Mouse (Mus musculus) heart, adult 2 months (tissue): ENCODE results near the gene Sema4a. TPM values are rescaled to one million over a fixed set of nuclear protein-coding genes. Genes with fewer than 3 reads are reported as not detected.

Source experiments
- DNase-seq, 2 experiments: peaks; one replicate each; pipeline ENCODE4 v3.0.0; 2021
- H3K27ac ChIP-seq: fragments of 200-600 bp; 2 replicates; pipeline ENCODE4 v1.8.1; 2022
- H3K27me3 ChIP-seq: fragments of 200-500 bp; 2 replicates; pipeline ENCODE4 v1.6.1; 2012; ENCODE audit warnings: mild to moderate bottlenecking, low read length, inconsistent platforms, mixed read lengths; ENCODE audit not compliant: control insufficient read depth, insufficient read depth
- H3K36me3 ChIP-seq: fragments of 200-500 bp; 2 replicates; pipeline ENCODE4 v1.6.1; 2012; ENCODE audit warnings: low read length, inconsistent platforms; ENCODE audit not compliant: control insufficient read depth, insufficient read depth
- H3K4me1 ChIP-seq: fragments of 200-500 bp; 2 replicates; pipeline ENCODE4 v1.6.1; 2011; ENCODE audit warnings: low read length; ENCODE audit not compliant: control insufficient read depth, insufficient read depth
- H3K4me3 ChIP-seq: fragments of 200-600 bp; 2 replicates; pipeline ENCODE4 v1.8.1; 2022
- H3K79me2 ChIP-seq: fragments of 200-500 bp; replicated peaks from 2 replicates; pipeline ENCODE4 v1.6.1; 2012; ENCODE audit warnings: mild to moderate bottlenecking, inconsistent platforms, low read length, moderate library complexity, mixed read lengths; ENCODE audit not compliant: control insufficient read depth, insufficient read depth
- H3K9ac ChIP-seq: fragments of 200-500 bp; 2 replicates; pipeline ENCODE4 v1.6.1; 2012; ENCODE audit warnings: low read depth, mild to moderate bottlenecking, control low read depth, inconsistent platforms, low read length, mixed read lengths
- CTCF ChIP-seq: fragments of 200-600 bp; IDR thresholded peaks from 2 replicates; pipeline ENCODE4 v1.8.1; 2022; ENCODE audit warnings: antibody characterized with exemption, mild to moderate bottlenecking, moderate library complexity
- EP300 ChIP-seq: fragments of 200-500 bp; IDR thresholded peaks from 2 replicates; pipeline ENCODE4 v1.6.1; 2011; ENCODE audit warnings: low read depth, low read length, control low read depth; ENCODE audit not compliant: insufficient read depth
- POLR2A ChIP-seq: fragments of 200-500 bp; IDR thresholded peaks from 2 replicates; pipeline ENCODE4 v1.6.1; 2011; ENCODE audit warnings: mild to moderate bottlenecking, low read depth, low read length, control low read depth; ENCODE audit not compliant: insufficient read depth
- WGBS: fragments of 180-500 bp; shearing (Covaris S2); methylation state at CpG from one replicate; pipeline ENCODE4 v1.1.7; 2018; 5-methylcytosine and 5-hydroxymethylcytosine counted together
- intact Hi-C: fragments of 180-260 bp; cut with DNase I; formaldehyde crosslinking; loops from one replicate; pipeline ENCODE4 v1.15.1; 2025
- polyA plus RNA-seq: library from polyadenylated mRNA; depleted of rRNA; stranded (reverse); fragments of >200 nt; gene quantifications from 2 replicates; pipeline ENCODE4 v1.2.3, GENCODE M21; 2012
- total RNA-seq, 2 experiments: library from RNA; stranded (reverse); gene quantifications; 2 replicates each; pipeline ENCODE4 v1.2.3; 2021

Sema4a gene
- total and polyA plus RNA-seq, 3 experiments, result 3.2 to 9.5 (median 3.3) TPM

- H3K27me3 ChIP-seq, result no peaks in the 10 kb centered on the region
- H3K4me3 ChIP-seq, result no peak overlapping the region
- H3K4me1 ChIP-seq, result no peaks in the 10 kb centered on the region; the same call in 1 of the 2 replicates
- TF ChIP-seq CTCF (no peak), POLR2A (no peak), EP300 (no peak)
- H3K79me2 ChIP-seq, result no peaks in the 10 kb centered on the region
- H3K9ac ChIP-seq, result no peak overlapping the region
- intact Hi-C loops, result no loop called here
- no peak for DNase-seq
- no peak overlapping the region for H3K27ac ChIP-seq
- WGBS, result 75% methylated on average over 7 of the region's 7 CpGs
- no peaks in the 10 kb centered on the region for H3K36me3 ChIP-seq
These were observed 4.0 kb downstream of the Sema4a start for GRCm38 (mm10) chr3:88456746-88457532.

- intact Hi-C loops, result no loop called here
- TF ChIP-seq POLR2A (no peak), CTCF (no peak), EP300 (no peak)
- Histone ChIP-seq H3K4me3 (no peak overlapping the region), H3K79me2 (no peaks in the 10 kb centered on the region), H3K27ac (no peak overlapping the region), H3K36me3 (no peaks in the 10 kb centered on the region), H3K27me3 (no peaks in the 10 kb centered on the region), H3K4me1 (no peaks in the 10 kb centered on the region; the same call in 1 of the 2 replicates), H3K9ac (no peak overlapping the region)
- DNase-seq, result no peak
- 94% methylated on average over 8 of the region's 8 CpGs for WGBS
These were observed 4.7 kb downstream of the Sema4a start for GRCm38 (mm10) chr3:88456313-88456712.

- peak in 1 of 2 experiments; percentile 29 for DNase-seq
- Histone ChIP-seq H3K27me3 (no peaks in the 10 kb centered on the region), H3K9ac (no peak overlapping the region), H3K4me1 (no peaks in the 10 kb centered on the region; the same call in 1 of the 2 replicates), H3K27ac (no peak overlapping the region), H3K79me2 (no peaks in the 10 kb centered on the region), H3K36me3 (no peaks in the 10 kb centered on the region), H3K4me3 (no peak overlapping the region)
- TF ChIP-seq POLR2A, result no peak
- TF ChIP-seq CTCF, result no peak
- no peak for TF ChIP-seq EP300
- WGBS, result 74% methylated on average over 18 of the region's 18 CpGs
- intact Hi-C loops, result no loop called here
These were observed 5.3 kb downstream of the Sema4a start for GRCm38 (mm10) chr3:88455588-88456264.

GRCm38 (mm10) chr3:88454762-88455587 lies 6.0 kb downstream of the Sema4a start:
- H3K9ac ChIP-seq, result no peak overlapping the region
- no peak for TF ChIP-seq EP300
- TF ChIP-seq CTCF, result no peak
- peak; percentile 29; the same call in 1 of the 2 replicates for TF ChIP-seq POLR2A
- intact Hi-C loops, result no loop called here
- no peak overlapping the region for H3K4me3 ChIP-seq
- no peaks in the 10 kb centered on the region; the same call in 1 of the 2 replicates for H3K4me1 ChIP-seq
- no peak overlapping the region for H3K27ac ChIP-seq
- H3K27me3 ChIP-seq, result no peaks in the 10 kb centered on the region
- peak in 1 of 2 experiments; percentile 35 for DNase-seq
- WGBS, result 49% methylated on average over 9 of the region's 9 CpGs
- no peaks in the 10 kb centered on the region for H3K79me2 ChIP-seq
- no peaks in the 10 kb centered on the region for H3K36me3 ChIP-seq

GRCm38 (mm10) chr3:88453986-88454385 lies 7.0 kb downstream of the Sema4a start:
- 64% methylated on average over 8 of the region's 8 CpGs for WGBS

More at GRCm38 (mm10) chr3:88453986-88454385, 7.0 kb downstream of the Sema4a start:
- no peak overlapping the region for H3K9ac ChIP-seq
- intact Hi-C loops, result no loop called here
- H3K27ac ChIP-seq, result no peak overlapping the region
- H3K36me3 ChIP-seq, result no peaks in the 10 kb centered on the region
- no peaks in the 10 kb centered on the region for H3K4me1 ChIP-seq
- no peak overlapping the region for H3K4me3 ChIP-seq
- no peaks in the 10 kb centered on the region for H3K79me2 ChIP-seq
- DNase-seq, result no peak
- no peaks in the 10 kb centered on the region for H3K27me3 ChIP-seq
- TF ChIP-seq POLR2A (no peak), EP300 (no peak), CTCF (no peak)
